Mouse (Mus musculus) kidney, embryonic 16.5 days (tissue): ENCODE measurements at regions not wholly inside any gene's neighbourhood (a gene's known extent, or its start where the extent isn't known, plus 50 kb on each side); places are given as distances from the start of the nearest gene placed in this dataset.

ENCODE experiments used
- ATAC-seq: fragments of 200-750 bp; cut with Nextera tagmentation; 2 replicates; pipeline ENCODE4 v1.8.0; 2017; ENCODE audit warnings: moderate TSS enrichment; ENCODE audit not compliant: low FRiP score, low TSS enrichment
- H3K27ac ChIP-seq: fragments of 300-500 bp; sonication (generic); 2 replicates; pipeline ENCODE4 v1.5.1; 2014; ENCODE audit warnings: low read length
- H3K27me3 ChIP-seq: fragments of 300-500 bp; sonication (generic); 2 replicates; pipeline ENCODE4 v1.6.1; 2014; ENCODE audit warnings: low read length, control low read depth, mixed read lengths; ENCODE audit not compliant: insufficient read depth
- H3K36me3 ChIP-seq: fragments of 300-500 bp; sonication (generic); 2 replicates; pipeline ENCODE4 v1.6.1; 2014; ENCODE audit warnings: low read length, control low read depth, mixed read lengths; ENCODE audit not compliant: insufficient read depth
- H3K4me1 ChIP-seq: fragments of 300-500 bp; sonication (generic); 2 replicates; pipeline ENCODE4 v1.6.1; 2014; ENCODE audit warnings: low read length, control low read depth, mixed read lengths; ENCODE audit not compliant: insufficient read depth
- H3K4me2 ChIP-seq: fragments of 300-500 bp; sonication (generic); replicated peaks from 2 replicates; pipeline ENCODE4 v1.6.1; 2014; ENCODE audit warnings: low read depth, low read length
- H3K4me3 ChIP-seq: fragments of 300-500 bp; sonication (generic); 2 replicates; pipeline ENCODE4 v1.5.1; 2014; ENCODE audit warnings: mild to moderate bottlenecking, low read length
- H3K9ac ChIP-seq: fragments of 300-500 bp; sonication (generic); replicated peaks from 2 replicates; pipeline ENCODE4 v1.6.1; 2014; ENCODE audit warnings: low read length
- H3K9me3 ChIP-seq: fragments of 300-500 bp; sonication (generic); 2 replicates; pipeline ENCODE4 v1.6.1; 2016; ENCODE audit warnings: low read length, control low read depth
- WGBS: fragments of 180-500 bp; shearing (Covaris S2); extraction: QIAGEN DNeasy Blood & Tissue Kit; methylation state at CpG from one replicate; pipeline ENCODE4 v1.1.7; 2014; 5-methylcytosine and 5-hydroxymethylcytosine counted together

- WGBS, result 95% methylated on average over 2 of the region's 2 CpGs
- Histone ChIP-seq H3K4me2 (no peak overlapping the region), H3K27me3 (no peaks in the 10 kb centered on the region), H3K4me3 (no peak overlapping the region), H3K9ac (no peak overlapping the region), H3K4me1 (no peaks in the 10 kb centered on the region), H3K36me3 (no peaks in the 10 kb centered on the region), H3K9me3 (no peaks in the 10 kb centered on the region), H3K27ac (no peak overlapping the region)
- ATAC-seq, result no peak
Observed at GRCm38 (mm10) chr8:53941144-53941543, 136.3 kb upstream of the Vegfc start.

GRCm38 (mm10) chr8:53945561-53945960 lies 131.8 kb upstream of the Vegfc start:
- ATAC-seq, result no peak
- no peak overlapping the region for H3K27ac ChIP-seq
- 68% methylated on average over 2 of the region's 2 CpGs for WGBS
- H3K9ac ChIP-seq, result no peak overlapping the region
- no peak overlapping the region for H3K4me2 ChIP-seq
- H3K4me1 ChIP-seq, result no peaks in the 10 kb centered on the region
- no peaks in the 10 kb centered on the region for H3K27me3 ChIP-seq
- H3K36me3 ChIP-seq, result no peaks in the 10 kb centered on the region
- no peak overlapping the region for H3K4me3 ChIP-seq
- no peaks in the 10 kb centered on the region for H3K9me3 ChIP-seq

- Histone ChIP-seq H3K4me2 (no peak overlapping the region), H3K9ac (no peak overlapping the region), H3K4me3 (no peak overlapping the region), H3K4me1 (no peaks in the 10 kb centered on the region), H3K27me3 (no peaks in the 10 kb centered on the region), H3K27ac (no peak overlapping the region), H3K36me3 (no peaks in the 10 kb centered on the region), H3K9me3 (no peaks in the 10 kb centered on the region)
- no peak for ATAC-seq
Observed at GRCm38 (mm10) chr8:53947384-53947783, 130.0 kb upstream of the Vegfc start.

DNA sequence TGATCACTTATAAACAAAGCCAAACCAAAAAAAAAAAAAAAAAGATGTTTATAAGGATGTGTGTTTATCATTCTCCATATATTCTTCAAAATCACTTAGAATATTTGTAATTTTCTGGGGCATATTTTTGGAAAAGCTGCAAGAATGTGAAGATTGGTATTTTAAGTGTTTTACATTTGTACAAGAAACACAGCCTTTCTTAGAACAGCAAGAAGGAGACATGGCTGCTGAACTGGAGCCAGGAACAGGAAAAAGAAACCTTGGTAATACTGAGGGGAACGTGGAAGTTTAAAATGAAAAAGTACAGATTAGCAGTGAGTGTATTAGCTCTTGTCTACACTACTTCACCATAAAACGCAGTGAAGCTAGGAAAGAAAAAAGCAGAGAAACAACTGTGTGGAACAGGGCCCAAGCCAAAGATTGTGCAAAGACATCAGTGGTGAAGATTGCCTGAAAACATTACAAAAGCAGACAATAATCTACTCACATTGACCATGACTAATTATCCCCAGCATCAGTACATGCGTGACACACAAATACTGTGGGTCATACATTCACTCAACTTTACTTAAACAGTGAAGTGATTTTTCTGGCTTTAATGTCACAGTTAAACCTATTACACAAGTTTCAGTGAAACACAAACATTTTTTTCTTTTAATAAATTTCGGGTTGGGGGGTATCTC lies 122.8 kb upstream of the Vegfc start:
- Histone ChIP-seq H3K4me2 (no peak overlapping the region), H3K4me1 (no peaks in the 10 kb centered on the region), H3K27ac (no peak overlapping the region), H3K27me3 (no peaks in the 10 kb centered on the region), H3K4me3 (no peak overlapping the region), H3K9me3 (no peaks in the 10 kb centered on the region), H3K36me3 (no peaks in the 10 kb centered on the region), H3K9ac (no peak overlapping the region)
- ATAC-seq, result no peak
- 70% methylated on average over 4 of the region's 4 CpGs for WGBS

DNA sequence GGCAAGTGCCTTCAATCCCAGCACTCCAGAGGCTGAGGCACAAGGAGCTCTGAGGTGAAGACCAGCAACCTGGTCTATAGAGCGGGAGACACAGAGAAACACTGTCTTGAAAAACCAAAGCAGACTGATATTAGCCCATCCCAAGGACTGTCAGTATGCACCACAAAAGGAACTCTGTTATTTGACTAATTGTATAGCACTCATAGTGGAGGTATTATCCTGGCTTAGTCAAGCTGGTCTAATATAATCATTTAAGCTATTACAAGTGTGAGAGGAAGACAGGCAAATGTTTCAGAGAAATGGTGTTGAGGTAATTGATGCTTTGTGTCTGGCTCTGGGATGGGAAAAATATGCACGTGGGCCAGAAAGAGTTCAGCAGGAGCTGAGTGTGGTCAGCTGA lies 121.3 kb upstream of the Vegfc start:
- no peaks in the 10 kb centered on the region for H3K4me1 ChIP-seq
- H3K27me3 ChIP-seq, result no peaks in the 10 kb centered on the region
- H3K4me2 ChIP-seq, result no peak overlapping the region
- H3K27ac ChIP-seq, result no peak overlapping the region
- no peak overlapping the region for H3K4me3 ChIP-seq
- 74% methylated on average over 2 of the region's 2 CpGs for WGBS
- no peaks in the 10 kb centered on the region for H3K9me3 ChIP-seq
- H3K36me3 ChIP-seq, result no peaks in the 10 kb centered on the region
- ATAC-seq, result no peak
- no peak overlapping the region for H3K9ac ChIP-seq

GRCm38 (mm10) chr8:53958548-53958947 lies 118.9 kb upstream of the Vegfc start:
- Histone ChIP-seq H3K9ac (no peak overlapping the region), H3K4me1 (no peaks in the 10 kb centered on the region), H3K4me3 (no peak overlapping the region), H3K4me2 (no peak overlapping the region), H3K9me3 (no peaks in the 10 kb centered on the region), H3K36me3 (no peaks in the 10 kb centered on the region), H3K27ac (no peak overlapping the region), H3K27me3 (no peaks in the 10 kb centered on the region)
- 73% methylated on average over 1 of the region's 1 CpGs for whole genome bisulfite sequencing
- no peak for ATAC-seq

GRCm38 (mm10) chr8:53962993-53963392 lies 114.4 kb upstream of the Vegfc start:
- Histone ChIP-seq H3K36me3 (no peaks in the 10 kb centered on the region), H3K9ac (no peak overlapping the region), H3K4me1 (no peaks in the 10 kb centered on the region), H3K27me3 (no peaks in the 10 kb centered on the region), H3K4me3 (no peak overlapping the region), H3K4me2 (no peak overlapping the region), H3K9me3 (no peaks in the 10 kb centered on the region), H3K27ac (no peak overlapping the region)
- ATAC-seq, result no peak
- 95% methylated on average over 1 of the region's 1 CpGs for WGBS

- Histone ChIP-seq H3K4me3 (no peak overlapping the region), H3K9me3 (no peaks in the 10 kb centered on the region), H3K4me2 (no peak overlapping the region), H3K9ac (no peak overlapping the region), H3K4me1 (no peaks in the 10 kb centered on the region), H3K27ac (no peak overlapping the region), H3K27me3 (no peaks in the 10 kb centered on the region), H3K36me3 (no peaks in the 10 kb centered on the region)
- ATAC-seq, result no peak
- 89% methylated on average over 2 of the region's 2 CpGs for WGBS
Observed at GRCm38 (mm10) chr8:53984296-53984695, 93.1 kb upstream of the Vegfc start.

GRCm38 (mm10) chr8:53985685-53986084 lies 91.7 kb upstream of the Vegfc start:
- no peaks in the 10 kb centered on the region for H3K4me1 ChIP-seq
- no peak overlapping the region for H3K4me3 ChIP-seq
- no peak overlapping the region for H3K27ac ChIP-seq
- H3K9ac ChIP-seq, result no peak overlapping the region
- WGBS, result 79% methylated on average over 1 of the region's 1 CpGs
- no peaks in the 10 kb centered on the region for H3K27me3 ChIP-seq
- H3K36me3 ChIP-seq, result no peaks in the 10 kb centered on the region
- H3K4me2 ChIP-seq, result no peak overlapping the region
- H3K9me3 ChIP-seq, result no peaks in the 10 kb centered on the region
- no peak for ATAC-seq

DNA sequence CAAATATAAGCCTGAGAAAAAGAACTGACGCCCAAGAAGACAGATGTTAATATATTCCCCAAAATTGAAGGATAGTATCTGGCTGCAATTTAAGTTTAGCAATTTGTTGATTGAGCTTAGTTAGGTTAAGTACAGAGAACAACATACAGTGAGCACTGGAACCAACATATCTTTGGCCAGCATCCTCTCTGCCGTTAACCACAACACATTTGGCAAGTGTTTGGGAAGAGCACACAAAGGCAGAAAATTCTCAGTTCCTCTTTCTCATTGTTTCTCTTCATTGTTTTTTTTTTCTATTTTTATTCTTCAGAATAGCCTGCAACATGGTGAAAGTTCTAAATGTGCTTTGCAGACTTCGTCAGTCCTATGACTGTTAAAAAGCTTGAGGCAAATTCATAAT lies 83.2 kb upstream of the Vegfc start:
- Histone ChIP-seq H3K9ac (no peak overlapping the region), H3K27ac (no peak overlapping the region), H3K9me3 (peaks cover 2% of the 10 kb centered on the region; the same call in 1 of the 2 replicates), H3K4me3 (no peak overlapping the region), H3K27me3 (no peaks in the 10 kb centered on the region), H3K36me3 (no peaks in the 10 kb centered on the region), H3K4me1 (peaks cover 3% of the 10 kb centered on the region; the same call in 1 of the 2 replicates), H3K4me2 (no peak overlapping the region)
- WGBS, result 91% methylated on average over 3 of the region's 3 CpGs
- no peak for ATAC-seq
